Mouse (Mus musculus) testis, postnatal 10 days (tissue): Measurements from ENCODE around the gene Uts2b.

Experiments used
- DNase-seq: peaks from one replicate; pipeline ENCODE4 v3.0.0; 2021; ENCODE audit warnings: low spot score

Uts2b gene

DNA sequence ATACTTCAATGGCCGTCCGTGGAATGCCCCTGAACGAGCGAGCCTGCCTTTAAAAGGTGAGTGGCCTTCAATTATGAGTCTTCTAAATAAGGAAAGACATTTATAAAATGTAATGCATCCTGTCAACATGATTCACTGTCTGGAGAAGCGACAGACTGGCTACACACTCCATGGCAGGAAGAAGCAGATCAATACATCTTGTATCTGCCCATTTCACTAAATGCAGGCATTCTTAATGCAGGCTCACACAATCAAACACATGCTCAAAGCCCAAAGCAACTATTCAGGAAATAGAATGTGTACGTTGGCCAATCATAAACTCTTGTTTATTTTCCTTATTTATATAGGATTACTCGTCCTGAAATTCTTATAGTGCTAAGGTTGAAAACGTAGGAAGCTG lies at the start of gene Uts2b:
TSS of gene Uts2b (minus strand) at position 49 of the 400 bp plus-strand sequence.
- DNase-seq = no peak

DNA sequence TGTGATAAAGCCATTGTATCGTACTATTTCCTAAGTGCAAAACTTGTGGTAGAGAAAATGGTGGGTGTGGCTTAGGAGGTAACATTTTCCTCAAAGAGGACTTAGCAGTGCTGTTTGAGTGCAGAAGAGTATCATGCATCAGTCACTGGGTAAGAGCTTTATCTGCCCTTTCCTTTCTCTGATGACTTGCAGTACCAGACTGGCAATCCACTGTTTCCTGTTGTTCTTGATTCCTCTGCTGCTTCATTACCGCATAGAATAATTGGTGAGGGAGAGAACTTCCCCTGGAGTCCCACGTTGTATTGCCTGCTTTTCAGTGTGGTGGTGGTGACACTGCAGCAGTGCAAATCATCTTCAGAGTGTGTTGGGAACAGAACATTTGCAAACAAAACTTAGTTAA lies 47.6 kb upstream of the Uts2b start:
- no peak for DNase-seq

DNA sequence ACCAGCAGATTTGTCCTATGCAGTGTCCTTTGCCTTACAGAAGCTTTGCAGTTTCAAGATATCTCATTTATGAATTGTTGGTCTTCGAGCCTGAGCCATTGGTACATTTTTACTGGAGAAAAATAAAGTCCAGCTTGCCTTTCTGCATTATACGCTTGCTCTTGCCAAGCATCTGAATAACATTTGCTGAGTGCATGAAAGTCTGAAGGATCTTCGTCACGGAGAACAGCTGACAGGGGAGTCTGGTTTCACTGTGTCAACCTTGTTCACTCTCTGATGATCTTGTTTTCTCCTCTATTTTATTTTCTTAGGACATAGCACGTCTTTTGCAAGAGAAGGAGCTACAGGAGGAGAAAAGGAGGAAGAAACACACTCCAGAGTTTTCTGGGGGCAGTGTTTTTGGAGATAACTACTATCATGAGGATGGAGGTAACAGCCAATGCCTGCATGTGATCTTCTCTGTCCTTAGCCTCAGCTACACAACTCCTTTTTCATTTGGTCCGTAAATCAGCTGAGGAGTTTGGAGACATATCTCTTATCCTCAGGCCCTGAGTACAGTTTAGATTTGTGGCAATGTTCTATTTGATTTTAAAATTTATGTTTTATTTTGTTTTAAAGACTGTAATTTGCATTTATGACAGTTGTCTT lies 47.0 kb upstream of the Uts2b start:
- no peak for DNase-seq

DNA sequence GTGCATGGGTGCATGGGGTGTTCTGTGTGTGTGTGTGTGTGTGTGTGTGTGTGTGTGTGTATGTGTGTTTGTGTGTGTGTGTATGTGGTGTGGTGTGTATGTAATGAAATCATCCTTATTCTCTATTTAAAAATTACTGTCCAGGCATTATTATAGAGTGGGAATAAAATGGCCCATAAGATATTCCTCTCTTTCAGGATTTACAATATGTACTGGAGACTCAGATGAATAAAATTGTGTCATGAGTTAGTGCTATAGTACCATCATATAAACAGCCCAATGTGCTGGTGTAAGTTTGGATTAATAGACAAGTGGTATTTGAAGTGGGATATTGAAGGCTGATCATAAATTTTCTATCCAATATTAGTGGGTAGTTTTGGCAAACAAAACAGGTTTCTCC lies 34.1 kb upstream of the Uts2b start:
- DNase-seq = no peak

DNA sequence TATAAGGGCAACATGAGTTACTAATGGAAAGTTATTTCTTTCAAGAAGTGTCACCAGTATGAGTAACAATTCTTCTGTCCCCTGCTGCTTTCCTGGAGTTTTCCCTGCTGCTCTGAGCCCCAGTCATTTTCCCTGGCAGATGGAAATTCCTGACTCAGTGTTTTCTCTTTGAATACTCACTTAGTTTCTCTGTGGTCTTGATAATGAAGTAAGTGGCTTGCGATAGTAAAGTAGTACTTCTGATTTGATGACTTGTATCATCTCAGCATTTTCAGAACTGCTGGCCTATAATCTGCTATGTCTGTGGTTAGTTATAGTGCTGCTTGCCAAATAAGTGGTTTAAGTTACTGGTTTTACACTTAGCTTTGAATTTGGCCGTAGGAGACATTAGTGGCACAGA lies 31.5 kb upstream of the Uts2b start:
- no peak for DNase-seq

DNA sequence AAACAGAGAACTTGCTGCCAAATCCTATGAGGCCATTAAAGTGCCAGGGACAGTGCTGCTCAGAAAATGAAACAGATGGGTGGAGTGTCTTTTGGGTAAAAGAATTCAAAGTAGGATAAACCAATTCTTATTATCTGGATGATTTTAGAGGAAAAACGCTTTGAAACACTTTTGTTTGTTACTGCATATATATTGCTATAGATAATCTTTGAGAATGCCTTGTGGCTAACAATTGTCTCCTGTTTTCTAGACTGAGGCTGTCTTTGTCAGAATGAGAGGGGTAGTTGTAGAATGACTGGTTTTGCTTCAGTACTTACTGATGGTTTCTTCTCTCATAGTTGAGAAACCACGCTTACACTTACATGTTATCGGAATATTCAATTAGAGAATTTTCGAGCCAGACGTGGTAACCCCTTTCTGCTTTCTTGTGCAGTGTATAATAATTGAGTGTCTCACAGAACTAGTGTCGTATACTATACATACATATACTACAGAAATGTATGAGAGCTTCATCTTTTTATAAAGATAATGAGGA lies 29.7 kb upstream of the Uts2b start:
- no peak for DNase-seq

DNA sequence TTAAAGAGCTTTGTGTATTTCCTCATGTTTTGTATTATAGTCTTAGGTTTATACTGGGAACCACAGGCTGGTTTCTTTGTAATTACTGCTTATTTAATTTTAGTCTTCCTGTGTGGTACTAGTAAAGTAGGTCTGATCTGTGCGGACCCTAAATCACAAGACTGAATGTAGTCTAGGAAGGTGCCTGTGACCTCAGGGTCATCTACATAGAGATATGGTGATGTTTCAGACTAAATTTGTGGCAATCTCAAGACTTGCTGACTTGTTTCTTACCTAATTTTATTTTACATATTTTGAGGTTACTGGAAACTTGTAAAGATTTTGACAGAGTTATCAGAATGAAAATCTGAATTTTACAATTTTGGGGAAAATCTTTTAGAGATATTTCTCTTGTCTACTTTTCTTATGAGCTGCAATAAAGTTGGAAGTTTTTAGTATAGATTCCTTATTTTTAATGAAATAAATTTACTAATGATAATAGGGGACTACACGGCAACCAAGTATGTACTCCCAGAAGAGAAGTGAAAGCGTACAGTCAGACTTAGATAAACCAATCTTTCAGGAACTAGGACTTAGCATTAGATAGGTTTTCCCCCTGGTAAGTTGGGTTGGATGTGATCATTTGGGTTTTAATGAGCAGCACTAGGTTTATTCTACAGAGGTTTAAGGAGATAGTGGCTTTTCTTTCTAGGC lies 29.1 kb upstream of the Uts2b start:
- DNase-seq = no peak

DNA sequence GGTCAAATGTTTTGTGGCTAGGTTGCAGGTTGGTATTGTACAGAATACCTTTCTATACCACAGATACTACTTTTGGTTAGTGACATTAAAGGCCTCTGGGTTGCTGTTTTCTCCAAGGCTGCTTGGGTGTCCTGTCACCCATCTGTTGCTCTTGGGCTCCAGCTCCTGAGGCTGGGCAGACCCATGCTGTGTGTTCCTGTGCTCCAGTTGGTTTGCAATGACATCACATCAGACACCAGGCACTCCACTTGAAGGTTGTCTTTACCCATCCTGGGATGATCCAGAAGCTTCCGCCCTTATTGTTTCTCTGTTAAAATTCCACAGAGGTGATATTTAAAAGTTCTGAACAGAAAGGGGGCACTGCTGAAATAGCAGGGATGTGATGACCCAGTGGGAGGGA lies 26.9 kb upstream of the Uts2b start:
- no peak for DNase-seq

DNA sequence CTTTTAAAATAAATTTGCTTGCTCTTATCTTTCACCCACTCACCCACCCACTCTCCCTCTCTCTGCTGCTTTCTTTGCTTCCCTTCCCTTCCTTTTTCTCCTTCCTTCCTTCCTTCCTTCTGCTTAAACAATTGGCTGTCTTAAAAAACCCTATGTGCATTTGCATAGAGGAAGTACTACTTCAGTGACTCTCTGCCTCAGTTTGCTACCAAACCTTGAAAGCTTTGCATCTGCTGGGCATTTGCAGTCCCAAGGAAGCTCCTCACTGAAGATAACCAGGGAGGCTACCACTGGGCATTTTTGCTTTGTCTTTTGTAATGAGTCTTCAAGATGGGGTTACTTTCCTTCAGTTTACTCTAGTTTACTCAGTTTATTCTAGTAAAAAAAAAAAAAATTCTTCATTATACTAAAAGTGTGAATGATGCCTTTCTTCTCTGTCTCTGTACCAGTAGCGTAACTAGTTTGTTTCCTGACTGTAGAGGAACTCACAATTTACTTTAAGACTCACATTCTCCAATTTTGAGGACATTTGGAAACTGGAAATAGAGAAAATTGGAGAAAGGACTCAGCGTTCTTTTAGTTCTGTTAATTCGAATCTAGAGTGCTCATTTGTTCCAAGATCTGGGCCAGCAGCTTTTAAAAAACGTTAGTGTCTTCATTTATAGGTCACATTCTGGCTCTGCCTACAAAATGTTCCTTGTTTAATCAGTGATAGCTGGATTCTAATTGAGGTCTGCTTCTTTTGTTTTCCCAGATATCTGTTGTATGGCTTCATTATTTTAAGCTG lies 25.4 kb upstream of the Uts2b start:
- DNase-seq = no peak

DNA sequence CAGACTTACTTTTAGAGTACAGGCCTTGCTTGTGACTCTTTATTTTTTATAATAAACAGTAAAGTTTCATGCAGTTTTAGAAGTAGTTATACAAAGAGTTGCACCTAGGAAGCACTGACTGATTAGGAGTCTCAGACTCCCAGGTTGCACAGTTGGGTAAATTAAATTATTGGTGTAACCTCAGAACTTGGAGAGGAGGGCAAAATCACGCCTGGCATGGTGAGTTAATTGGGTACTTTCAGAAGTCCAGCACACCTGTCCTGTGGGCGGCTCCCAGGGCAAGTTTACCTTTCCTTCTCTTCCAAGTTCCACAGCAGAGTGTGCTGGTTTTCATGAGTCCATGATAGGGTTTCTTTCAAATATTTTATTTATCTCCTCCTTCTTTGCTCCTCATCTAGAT lies 21.8 kb upstream of the Uts2b start:
- DNase-seq = no peak

DNA sequence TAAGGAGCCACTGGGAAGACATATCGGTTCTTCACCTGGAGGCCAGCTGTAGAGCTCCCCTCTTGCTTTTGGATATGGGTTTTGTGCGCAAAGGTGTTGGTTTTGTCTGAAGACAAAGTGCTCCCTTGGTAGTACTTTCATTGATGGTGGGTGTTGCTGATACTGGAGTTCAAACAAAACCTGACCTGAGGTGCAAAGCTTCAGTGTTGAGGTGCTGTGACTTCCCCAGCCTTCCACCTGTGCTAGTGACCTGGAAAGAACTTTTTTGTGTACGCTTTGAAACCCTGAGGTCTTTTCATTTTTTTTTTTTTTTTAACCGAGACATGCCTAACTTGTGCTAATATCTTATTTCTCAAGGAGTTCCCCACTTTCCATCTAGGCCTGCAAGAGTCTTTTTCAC lies 20.3 kb upstream of the Uts2b start:
- no peak for DNase-seq

DNA sequence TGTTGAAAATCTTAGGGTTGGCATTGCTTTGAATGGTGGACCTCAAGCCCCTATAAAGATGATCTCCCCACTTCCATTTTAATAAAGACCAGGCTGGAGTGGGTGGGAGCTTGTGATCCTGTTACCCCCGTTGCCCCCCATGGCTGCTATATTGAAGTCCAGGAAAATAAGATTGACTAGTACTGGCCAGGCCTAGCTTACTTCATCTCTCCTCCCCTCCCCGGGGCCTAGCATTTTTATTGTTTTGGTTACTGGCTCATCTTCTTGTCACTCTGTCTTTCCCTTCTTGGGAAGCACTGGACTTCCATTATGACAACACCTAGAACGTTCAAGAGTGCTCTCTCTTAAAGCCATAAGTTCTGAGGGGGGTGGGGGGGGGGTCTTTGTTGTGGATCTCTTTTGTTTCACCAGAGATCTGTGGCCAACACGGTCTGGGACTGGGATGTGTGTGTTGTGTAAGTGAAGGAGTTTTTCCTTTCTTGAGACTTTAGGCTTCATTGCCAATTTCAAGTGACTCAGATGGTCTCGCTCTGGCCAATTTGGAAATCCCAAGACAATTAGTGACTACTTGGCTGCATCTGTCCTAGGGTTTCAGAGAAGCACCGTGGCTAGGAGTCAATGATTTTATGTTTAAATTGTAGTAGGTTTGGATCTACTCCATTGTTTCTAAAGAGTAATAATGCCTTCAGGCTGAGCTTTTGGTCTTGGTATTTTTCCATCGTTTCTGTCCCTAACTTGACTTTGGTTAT lies 19.7 kb upstream of the Uts2b start:
- DNase-seq = no peak

DNA sequence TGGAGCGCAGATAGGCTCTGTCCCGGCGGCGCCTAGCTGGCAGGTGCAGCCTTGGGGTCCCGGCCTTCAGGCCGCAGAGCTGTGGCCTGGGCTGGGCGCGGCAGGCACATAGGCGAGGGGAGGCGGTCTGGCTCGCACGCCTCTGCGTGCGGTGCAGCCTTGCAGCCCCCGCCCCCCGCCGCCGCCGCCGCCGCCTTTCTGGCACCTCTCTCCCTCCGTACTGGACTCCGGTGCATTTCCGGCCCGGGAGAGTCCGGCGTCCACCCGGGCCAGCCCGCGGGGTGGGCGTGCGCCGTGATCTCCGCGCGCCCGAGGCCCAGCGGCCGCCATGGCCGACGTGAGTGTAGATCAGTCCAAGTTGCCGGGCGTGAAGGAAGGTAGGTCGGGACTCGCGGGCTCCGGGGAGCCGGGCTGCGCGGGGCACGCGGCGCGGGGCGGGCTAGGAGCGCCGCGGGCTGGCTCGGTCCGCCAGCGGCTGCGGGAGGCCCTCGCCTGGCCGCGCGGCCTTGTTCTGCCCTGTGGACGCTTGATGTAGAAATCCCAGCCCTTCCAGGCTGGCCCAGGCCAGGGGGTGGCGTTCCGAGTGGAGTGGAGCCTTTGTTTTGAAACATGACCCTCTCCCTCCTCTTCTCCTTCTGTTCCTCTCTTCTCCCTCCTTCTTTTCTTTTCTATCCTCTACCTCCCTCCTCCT lies 18.9 kb upstream of the Uts2b start, which contains the start of gene Ccdc50:
TSS of gene Ccdc50 (plus strand) at position 109 of the 691 bp plus-strand sequence.
- peak; percentile 78 for DNase-seq

DNA sequence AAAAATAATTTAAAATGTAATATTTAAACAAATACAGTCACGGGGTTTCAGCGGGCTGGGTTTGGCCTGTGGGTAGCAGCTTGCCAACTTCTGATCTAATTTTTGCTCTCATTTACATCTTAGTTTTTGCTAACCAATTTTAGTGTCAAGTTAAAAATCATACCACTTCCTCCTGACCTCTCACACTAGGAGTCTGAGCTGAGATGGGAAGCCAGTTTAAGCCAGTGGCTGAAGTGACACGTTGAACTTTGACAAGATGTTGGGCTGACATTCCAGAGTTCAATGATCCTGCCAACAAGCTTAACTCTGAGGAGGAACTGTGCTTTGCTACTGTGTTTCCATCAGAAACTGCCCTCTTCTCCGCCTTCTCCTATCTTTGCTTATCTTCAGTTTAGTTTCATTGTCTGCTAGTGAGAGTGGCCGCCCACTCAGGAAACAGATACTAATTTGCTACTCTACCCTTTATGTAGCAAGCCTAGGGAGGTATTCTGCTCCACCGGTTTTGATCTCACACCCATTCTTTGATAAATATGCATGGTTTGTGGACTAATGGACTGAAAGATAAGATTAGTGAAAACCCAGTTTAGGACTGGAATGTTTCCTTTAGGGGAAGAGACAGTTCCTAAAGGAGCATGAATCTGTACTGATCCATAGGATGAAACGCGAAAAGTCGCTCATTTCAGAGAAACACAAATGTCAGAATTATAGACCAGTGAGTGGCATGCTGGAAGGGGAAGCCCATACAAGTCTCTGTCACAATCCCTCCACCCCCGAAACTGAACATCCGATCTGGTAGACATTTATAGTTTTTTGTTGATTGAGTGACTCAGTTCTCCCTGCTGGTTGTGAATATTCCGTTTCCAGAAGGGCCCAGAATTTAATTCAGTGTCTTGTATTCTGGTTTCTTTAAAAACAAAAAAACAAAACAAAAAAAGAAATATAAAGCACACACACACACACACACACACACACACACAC lies 17.9 kb upstream of the Uts2b start:
- peak; percentile 42 for DNase-seq

DNA sequence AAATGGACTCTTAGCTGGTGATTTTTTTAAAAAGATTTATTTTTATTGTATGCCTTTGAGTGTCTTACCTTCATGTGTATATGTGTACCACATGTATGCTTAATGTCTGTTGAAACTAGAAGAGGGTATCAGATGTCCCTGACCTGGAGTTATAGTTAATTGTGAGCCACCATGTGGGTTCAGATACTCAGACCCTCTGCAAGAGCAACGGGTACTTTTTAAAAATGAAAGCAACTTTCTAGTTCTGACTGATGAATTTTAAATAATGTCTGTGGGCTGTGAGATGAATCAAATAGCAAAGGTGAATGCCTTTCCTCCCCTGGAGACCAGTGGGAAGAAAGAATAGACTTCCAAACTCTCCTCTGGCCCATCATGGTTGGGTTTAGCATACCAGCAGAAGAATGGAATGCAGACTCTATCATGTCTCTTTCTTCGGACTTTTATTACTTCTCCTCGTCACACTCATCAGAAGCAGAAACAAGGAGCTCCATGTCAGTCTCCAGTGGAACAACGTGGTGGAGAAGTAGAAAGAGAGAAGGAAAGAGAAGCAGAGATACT lies 16.9 kb upstream of the Uts2b start:
- no peak for DNase-seq

DNA sequence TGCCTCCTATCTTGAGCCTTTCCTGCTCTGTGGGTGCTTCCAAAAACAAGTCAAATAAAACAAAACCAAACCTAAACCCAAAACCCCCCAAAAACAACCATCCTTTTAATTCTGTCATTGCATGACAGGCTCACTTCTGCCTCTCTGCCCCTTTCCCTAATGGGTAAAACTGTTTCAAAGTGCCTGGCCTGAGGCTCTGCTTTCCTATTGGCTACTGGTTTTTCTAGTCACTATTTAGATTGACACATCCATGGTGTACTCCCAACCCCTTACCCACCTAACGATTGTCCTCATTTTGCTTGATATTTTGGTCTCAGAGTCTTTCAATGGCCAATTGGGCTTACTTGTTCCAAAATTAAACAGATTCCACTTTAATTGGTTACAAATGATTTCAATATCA lies 15.6 kb upstream of the Uts2b start:
- DNase-seq = no peak

DNA sequence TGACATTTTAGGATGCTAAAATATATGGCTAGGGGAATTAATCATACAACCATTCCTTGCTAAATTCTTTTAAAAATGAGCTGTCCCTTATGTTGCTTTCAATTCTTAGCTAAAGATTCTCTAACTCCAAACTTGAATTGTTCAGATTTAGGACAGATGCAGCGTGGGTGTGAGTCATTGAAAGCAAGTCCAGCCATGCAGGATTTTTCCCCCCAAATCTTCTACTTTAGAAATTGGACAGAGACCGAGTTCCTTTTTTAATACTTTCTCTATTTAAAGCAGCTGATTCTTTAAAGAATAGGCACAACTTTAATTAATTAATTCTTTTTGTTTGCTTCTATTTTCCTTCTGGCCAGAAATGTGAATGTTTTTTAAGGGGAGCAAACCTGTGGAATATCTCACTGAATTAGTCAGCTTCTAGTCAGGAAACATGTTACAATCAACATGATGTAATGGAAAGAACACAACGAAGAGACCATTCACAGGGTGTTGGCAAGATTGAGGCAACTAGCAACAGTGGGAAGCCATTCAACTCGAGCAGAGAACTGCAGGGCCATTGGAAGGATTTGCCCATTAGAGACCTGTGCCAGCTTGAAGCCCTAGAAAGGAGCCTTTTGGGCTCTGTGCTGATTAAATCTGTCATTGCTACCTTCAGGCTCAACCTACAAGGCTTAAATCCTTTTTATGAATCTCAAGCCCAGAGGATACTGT lies 15.0 kb upstream of the Uts2b start:
- no peak for DNase-seq

DNA sequence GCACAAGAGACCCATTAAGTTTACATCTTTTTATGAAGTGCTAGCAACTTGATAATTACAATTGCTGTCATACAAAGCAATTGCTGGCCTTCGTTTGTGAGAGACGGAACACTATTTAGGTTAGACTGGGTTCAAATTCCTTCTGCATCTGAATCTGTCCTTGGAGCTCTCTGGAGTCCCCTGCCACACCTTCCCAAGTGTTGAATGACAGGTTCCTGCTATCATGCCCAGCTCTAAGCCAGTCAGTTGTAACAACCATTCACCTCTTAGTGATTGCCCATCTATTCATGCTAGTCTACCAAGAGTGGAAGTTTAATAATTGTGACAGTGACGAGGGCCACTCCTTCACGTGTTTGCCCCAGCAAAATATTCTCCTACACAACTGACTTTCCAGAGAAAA lies 12.2 kb upstream of the Uts2b start:
- DNase-seq = no peak

DNA sequence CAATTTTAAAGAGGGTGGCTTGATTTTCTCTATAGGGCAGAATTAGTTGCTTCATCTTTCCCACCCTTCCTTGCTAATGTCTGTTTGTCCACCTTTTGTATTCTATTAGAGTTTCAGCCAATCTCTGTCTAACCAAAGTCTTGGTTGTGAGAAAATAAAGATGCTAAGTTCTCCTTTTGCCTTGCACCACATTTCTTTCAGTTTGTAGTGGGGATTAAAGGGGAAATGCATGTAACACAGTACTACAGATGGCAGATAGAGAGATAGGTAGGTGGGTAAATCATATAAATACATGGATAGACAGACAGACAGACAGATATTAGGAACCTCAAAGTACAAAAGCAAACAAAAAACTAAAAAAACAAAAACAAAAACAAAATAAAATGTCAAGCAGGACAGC lies 6.5 kb upstream of the Uts2b start:
- no peak for DNase-seq
